ENCODE assay signal across 15 mouse cellular contexts in the genomic region with DNA sequence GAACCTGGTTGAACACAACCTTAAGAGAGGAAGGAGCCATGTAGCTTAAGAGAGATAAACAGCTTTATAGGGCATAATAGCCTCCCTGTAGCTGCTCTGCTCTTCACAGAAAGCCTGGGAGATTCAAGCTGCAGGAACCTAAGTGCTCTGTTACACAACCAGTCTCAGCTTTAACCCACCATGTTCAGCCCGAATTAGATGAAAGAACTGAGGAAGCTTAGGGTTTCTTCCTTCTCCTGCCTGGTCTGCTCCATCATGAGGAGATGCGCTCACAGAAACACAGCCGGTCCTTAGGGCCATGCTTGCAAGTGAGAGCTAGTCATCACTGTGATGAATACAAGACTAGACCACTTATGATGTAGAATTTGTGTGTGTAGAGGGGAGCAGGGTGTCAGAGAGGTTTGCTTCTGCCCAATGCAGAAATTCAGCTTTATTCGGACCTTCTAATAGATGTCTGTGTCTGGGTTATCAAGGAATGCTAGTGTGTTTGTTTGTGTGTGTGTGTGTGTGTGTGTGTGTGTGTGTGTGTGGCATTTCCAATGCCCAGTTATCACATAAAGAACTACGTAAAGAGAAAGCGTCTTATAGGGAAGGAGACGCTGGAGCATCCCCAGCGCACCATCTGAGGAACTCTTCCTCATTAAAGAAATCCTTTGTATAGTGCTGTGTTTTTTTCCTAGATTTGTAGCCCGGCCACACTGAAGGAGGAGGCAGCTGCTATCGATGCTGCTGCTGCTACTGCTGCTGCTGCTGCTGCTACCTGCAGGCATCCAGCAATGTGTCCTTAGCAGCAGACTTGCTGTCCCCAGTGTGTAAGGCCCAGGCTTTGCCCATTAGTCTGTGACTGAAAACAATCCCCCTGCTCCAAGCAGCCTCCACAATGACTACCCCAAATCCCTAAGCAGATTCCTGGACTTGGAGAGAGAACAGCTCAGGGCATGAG. TPM values are rescaled to one million over a fixed set of nuclear protein-coding genes. Genes with fewer than 3 reads are reported as not detected.
DNase-seq lines count a peak whose midpoint lies in the region; ATAC-seq and TF ChIP-seq lines count a peak whose summit lies in the region.
"Had no signal": no experiment of that assay in that cellular context is flagged by ENCODE, and none has a peak within 500 bp of the region (broad histone marks: within the 10 kb centered on the region; RNA-seq: fewer than 3 reads in every experiment).

No protein-coding gene starts in this region.

- no peaks in the 10 kb centered on the region for H3K36me3 ChIP-seq in heart, embryonic 10.5 days
- H3K36me3 ChIP-seq in lung, embryonic 14.5 days (ENCODE audit: insufficient read depth) = no peaks in the 10 kb centered on the region
- H3K36me3 ChIP-seq in limb, embryonic 10.5 days = no peaks in the 10 kb centered on the region
- H3K36me3 ChIP-seq: hindbrain, embryonic 15.5 days had no signal

- H3K27me3 ChIP-seq in heart, embryonic 10.5 days (ENCODE audit: insufficient read depth, poor library complexity, severe bottlenecking) = no peaks in the 10 kb centered on the region
- no peaks in the 10 kb centered on the region for H3K27me3 ChIP-seq in lung, embryonic 14.5 days (ENCODE audit: insufficient read depth, low read length)
- no peaks in the 10 kb centered on the region for H3K27me3 ChIP-seq in limb, embryonic 10.5 days (ENCODE audit: low read depth, poor library complexity, severe bottlenecking)
- H3K27me3 ChIP-seq: hindbrain, embryonic 15.5 days had no signal

- peak; percentile 74 for DNase-seq in heart, embryonic 10.5 days (ENCODE audit: low spot score)
- no peak for DNase-seq in heart, postnatal 4 days
- DNase-seq in lung, embryonic 14.5 days = peak; percentile 1
- DNase-seq in lung, adult 2 months = no peak
- no peak for DNase-seq in limb, embryonic 10.5 days (ENCODE audit: low spot score)
- peak; percentile 48 for DNase-seq in retina, embryonic 14.5 days (ENCODE audit: low spot score)
- DNase-seq in adrenal gland, postnatal 36 days = no peak
- DNase-seq: adrenal gland, adult 2 months; cerebellum, adult 8-10 months had no signal

- no peak for TF ChIP-seq POLR2A in lung, adult 2 months (IDR thresholded peaks at IDR 0.05; ENCODE audit: borderline replicate concordance, extremely low read depth, low read depth, low read length)

- H3K27ac ChIP-seq in heart, embryonic 10.5 days = peak overlapping the region; percentile 93
- no peak overlapping the region for H3K27ac ChIP-seq in lung, embryonic 14.5 days (ENCODE audit: low read depth)
- H3K27ac ChIP-seq in limb, embryonic 10.5 days = peak overlapping the region; percentile 91
- H3K27ac ChIP-seq: hindbrain, embryonic 15.5 days had no signal

- no peak overlapping the region for H3K4me2 ChIP-seq in lung, embryonic 14.5 days
- H3K4me2 ChIP-seq: hindbrain, embryonic 15.5 days had no signal

- H3K4me3 ChIP-seq in heart, embryonic 10.5 days = peak overlapping the region; percentile 64
- H3K4me3 ChIP-seq in lung, embryonic 14.5 days (ENCODE audit: low read depth, low read length) = no peak overlapping the region
- no peak overlapping the region for H3K4me3 ChIP-seq in lung, adult 2 months (replicated peaks; ENCODE audit: extremely low read depth, low read depth, low read length)
- H3K4me3 ChIP-seq in limb, embryonic 10.5 days = no peak overlapping the region
- H3K4me3 ChIP-seq: erythroblast, embryonic 14.5 days; hindbrain, embryonic 15.5 days had no signal

- H3K9ac ChIP-seq in lung, embryonic 14.5 days = no peak overlapping the region
- H3K9ac ChIP-seq: hindbrain, embryonic 15.5 days had no signal

- H3K4me1 ChIP-seq in heart, embryonic 10.5 days = peaks cover 51% of the 10 kb centered on the region
- peaks cover 14% of the 10 kb centered on the region; the same call in 1 of the 2 replicates for H3K4me1 ChIP-seq in lung, embryonic 14.5 days (ENCODE audit: insufficient read depth)
- peaks cover 7% of the 10 kb centered on the region for H3K4me1 ChIP-seq in lung, adult 2 months (ENCODE audit: control insufficient read depth, insufficient read depth, low read length)
- H3K4me1 ChIP-seq in limb, embryonic 10.5 days = peaks cover 75% of the 10 kb centered on the region

- H3K9me3 ChIP-seq in heart, embryonic 10.5 days = no peaks in the 10 kb centered on the region
- H3K9me3 ChIP-seq in lung, embryonic 14.5 days (ENCODE audit: low read depth, low read length) = no peaks in the 10 kb centered on the region
- no peaks in the 10 kb centered on the region for H3K9me3 ChIP-seq in limb, embryonic 10.5 days (replicated peaks)
- H3K9me3 ChIP-seq: hindbrain, embryonic 15.5 days had no signal

- WGBS in heart, embryonic 10.5 days = 48% methylated on average over 10 of the region's 10 CpGs
- 70% methylated on average over 10 of the region's 10 CpGs for WGBS in lung, embryonic 14.5 days
- WGBS in lung, adult 2 months = 91% methylated on average over 10 of the region's 10 CpGs
- WGBS in limb, embryonic 10.5 days = 44% methylated on average over 10 of the region's 10 CpGs

- no peak for TF ChIP-seq CTCF in lung, embryonic 14.5 days (IDR thresholded peaks at IDR 0.05; ENCODE audit: low read depth)
- no peak for TF ChIP-seq CTCF in lung, adult 2 months (IDR thresholded peaks at IDR 0.05; ENCODE audit: insufficient read depth, low read length)

- no peak for ATAC-seq in lung, embryonic 14.5 days (ENCODE audit: insufficient read depth)
- no peak for ATAC-seq in inflammation-experienced regulatory T-cells, adult 6 months

RNA-seq across cellular contexts. Expression of a gene that starts 4.1 kb away (rescaled TPM):
- polyA plus RNA-seq in heart, embryonic 10.5 days (2016; fragmentation: Nextera tagmentation; extraction: Ambion mirVana) = 14.5 and 14.9 TPM in 2 replicates
- 1 to 10 TPM; 4.7 to 5.0 TPM for total RNA-seq in heart, postnatal 4 days (2021)
- polyA plus RNA-seq in lung, embryonic 14.5 days (2014; fragmentation: Nextera tagmentation; extraction: Ambion mirVana) = 8.9 and 11.4 TPM in 2 replicates
- polyA plus RNA-seq in lung, adult 2 months (2012; rRNA removed) = 3.3 and 4.4 TPM in 2 replicates
- 11.5 and 11.6 TPM in 2 replicates for polyA plus RNA-seq in limb, embryonic 10.5 days (2016; fragmentation: Nextera tagmentation; extraction: Ambion mirVana)
- total RNA-seq in adrenal gland, postnatal 36 days (2021) = 1 to 10 TPM; 1.4 to 1.9 TPM
- 1 to 10 TPM in 2 of 3 experiments, under 1 TPM in 1; 0.17 to 4.6 (median 2.0) TPM for polyA plus RNA-seq in inflammation-experienced regulatory T-cells, adult 6 months (2017; shearing (Covaris generic))
- polyA plus RNA-seq: erythroblast, embryonic 14.5 days had no signal

RNA-seq across cellular contexts. Expression of a gene that starts 15.4 kb away (rescaled TPM):
- 6.7 and 9.4 TPM in 2 replicates for polyA plus RNA-seq in heart, embryonic 10.5 days (2016; fragmentation: Nextera tagmentation; extraction: Ambion mirVana)
- 1 to 10 TPM; 6.3 to 7.2 TPM for total RNA-seq in heart, postnatal 4 days (2021)
- polyA plus RNA-seq in lung, embryonic 14.5 days (2014; fragmentation: Nextera tagmentation; extraction: Ambion mirVana) = 8.3 and 8.5 TPM in 2 replicates
- 1.8 and 2.1 TPM in 2 replicates for polyA plus RNA-seq in lung, adult 2 months (2012; rRNA removed)
- 7.0 and 11.5 TPM in 2 replicates for polyA plus RNA-seq in limb, embryonic 10.5 days (2016; fragmentation: Nextera tagmentation; extraction: Ambion mirVana)
- 1 to 10 TPM; 2.8 to 4.4 TPM for total RNA-seq in adrenal gland, postnatal 36 days (2021)
- polyA plus RNA-seq in inflammation-experienced regulatory T-cells, adult 6 months (2017; shearing (Covaris generic)) = 1 to 10 TPM in 1 of 3 experiments, under 1 TPM in 2; 0.37 to 1.0 (median 0.83) TPM
- polyA plus RNA-seq: erythroblast, embryonic 14.5 days had no signal

RNA-seq across cellular contexts. Expression of a gene that starts 21.6 kb away (rescaled TPM):
- 39.8 and 54.8 TPM in 2 replicates for polyA plus RNA-seq in heart, embryonic 10.5 days (2016; fragmentation: Nextera tagmentation; extraction: Ambion mirVana)
- 10 to 100 TPM; 41.5 to 44.3 TPM for total RNA-seq in heart, postnatal 4 days (2021)
- 39.1 and 46.2 TPM in 2 replicates for polyA plus RNA-seq in lung, embryonic 14.5 days (2014; fragmentation: Nextera tagmentation; extraction: Ambion mirVana)
- polyA plus RNA-seq in lung, adult 2 months (2012; rRNA removed) = 27.3 and 34.7 TPM in 2 replicates
- 56.9 and 65.3 TPM in 2 replicates for polyA plus RNA-seq in limb, embryonic 10.5 days (2016; fragmentation: Nextera tagmentation; extraction: Ambion mirVana)
- 10 to 100 TPM; 46.8 to 47.7 TPM for total RNA-seq in adrenal gland, postnatal 36 days (2021)
- polyA plus RNA-seq in inflammation-experienced regulatory T-cells, adult 6 months (2017; shearing (Covaris generic)) = 10 to 100 TPM; 26.7 to 44.6 (median 37.8) TPM

RNA-seq across cellular contexts. Expression of a gene that starts 36.7 kb away (rescaled TPM):
- polyA plus RNA-seq in heart, embryonic 10.5 days (2016; fragmentation: Nextera tagmentation; extraction: Ambion mirVana) = not detected in 2 replicates
- not detected for total RNA-seq in heart, postnatal 4 days (2021)
- polyA plus RNA-seq in lung, embryonic 14.5 days (2014; fragmentation: Nextera tagmentation; extraction: Ambion mirVana) = not detected in 2 replicates
- polyA plus RNA-seq in lung, adult 2 months (2012; rRNA removed) = not detected in 2 replicates
- not detected in 2 replicates for polyA plus RNA-seq in limb, embryonic 10.5 days (2016; fragmentation: Nextera tagmentation; extraction: Ambion mirVana)
- not detected for total RNA-seq in adrenal gland, postnatal 36 days (2021)
- polyA plus RNA-seq in inflammation-experienced regulatory T-cells, adult 6 months (2017; shearing (Covaris generic)) = not detected
- total RNA-seq: adrenal gland, adult 2 months; layer of hippocampus, postnatal 10 days; liver, adult 2 months had no signal
- polyA plus RNA-seq: adrenal gland, adult 2 months; erythroblast, embryonic 14.5 days; hindbrain, embryonic 15.5 days; liver, adult 2 months; stomach, embryonic 14.5 days had no signal

Comparison
In these comparisons a context has a peak if more than half of its experiments do, and no peak if none do; other contexts are left out.
1. DNase-seq: peak in heart, embryonic 10.5 days (single experiment), lung, embryonic 14.5 days (single experiment) and retina, embryonic 14.5 days (single experiment); none in heart, postnatal 4 days (single experiment), lung, adult 2 months (single experiment), limb, embryonic 10.5 days (single experiment) and adrenal gland, postnatal 36 days (0 of 2).